Mouse (Mus musculus) kidney, postnatal 14 days (tissue): ENCODE measurements around the gene Ranbp6.

Experiments used
- DNase-seq: peaks from one replicate; pipeline ENCODE4 v3.0.0; 2022; ENCODE audit warnings: mixed read lengths

Ranbp6 gene

DNA sequence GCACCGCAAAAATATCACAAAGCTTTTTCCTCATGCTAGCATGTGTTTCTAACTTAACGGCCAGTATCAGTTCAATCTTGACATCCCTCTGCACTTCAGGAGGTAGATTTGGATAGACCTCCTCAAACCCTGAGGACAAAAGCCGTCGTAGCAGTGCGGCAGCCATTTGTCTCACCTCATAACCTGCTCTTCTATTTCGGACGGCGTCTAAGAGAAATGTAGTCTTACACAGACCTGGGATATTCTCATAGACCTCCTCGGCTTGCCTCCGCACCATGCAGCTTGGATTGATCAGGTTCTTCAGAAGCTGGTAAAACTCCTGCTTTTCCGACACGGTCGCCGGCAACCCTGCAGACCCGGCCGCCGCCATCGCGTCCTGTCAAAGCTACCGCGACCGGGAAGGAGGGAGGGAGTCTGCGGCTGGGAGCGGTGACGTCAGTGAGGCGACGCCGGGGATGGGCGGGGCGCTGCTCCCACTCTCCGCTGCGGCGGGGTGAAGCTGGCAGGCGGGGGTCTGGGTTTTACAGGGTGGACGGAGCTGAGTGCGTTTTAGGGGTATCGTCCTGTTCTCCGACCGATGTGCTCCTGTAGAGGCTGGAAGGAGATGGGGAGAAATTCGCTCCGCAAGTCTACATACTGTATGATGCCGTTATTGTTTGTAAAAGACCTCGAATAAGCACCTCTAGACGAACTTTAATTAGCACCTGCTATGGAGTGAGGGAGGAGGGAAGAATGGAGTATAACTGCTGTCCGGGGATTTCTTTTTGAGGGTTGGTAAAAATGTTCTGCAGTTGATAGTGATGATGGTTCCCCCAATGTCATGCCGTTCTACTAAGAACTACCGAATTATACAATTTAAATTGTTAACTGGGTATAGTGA, at the start of gene Ranbp6:
TSS of gene Ranbp6 (minus strand) at position 394 of the 880 bp plus-strand sequence.
- peak; percentile 95 for DNase-seq

DNA sequence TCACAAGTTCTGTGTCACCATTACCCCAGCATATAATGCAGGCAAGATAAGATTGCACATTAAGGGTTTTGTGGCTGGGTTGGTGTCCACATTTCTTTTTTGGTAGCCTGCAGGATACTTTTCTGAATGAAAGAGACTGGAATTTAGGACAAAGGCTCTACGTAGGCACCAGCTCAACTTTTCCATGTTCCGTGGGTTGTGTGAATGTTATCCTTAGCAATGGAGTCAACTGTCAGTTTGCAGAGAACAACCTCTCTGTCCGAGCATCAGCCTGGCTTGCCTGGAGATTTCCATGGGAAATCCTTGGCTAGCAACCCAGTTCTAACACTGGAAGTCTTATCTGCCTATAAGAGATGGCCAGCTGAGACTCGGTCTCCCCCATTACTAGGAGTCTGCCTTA, 48.0 kb upstream of the Ranbp6 start:
- DNase-seq = no peak

GRCm38 (mm10) chr19:29857267-29857666, 44.5 kb upstream of the Ranbp6 start:
- DNase-seq = no peak

GRCm38 (mm10) chr19:29853711-29854110, 40.9 kb upstream of the Ranbp6 start:
- no peak for DNase-seq

DNA sequence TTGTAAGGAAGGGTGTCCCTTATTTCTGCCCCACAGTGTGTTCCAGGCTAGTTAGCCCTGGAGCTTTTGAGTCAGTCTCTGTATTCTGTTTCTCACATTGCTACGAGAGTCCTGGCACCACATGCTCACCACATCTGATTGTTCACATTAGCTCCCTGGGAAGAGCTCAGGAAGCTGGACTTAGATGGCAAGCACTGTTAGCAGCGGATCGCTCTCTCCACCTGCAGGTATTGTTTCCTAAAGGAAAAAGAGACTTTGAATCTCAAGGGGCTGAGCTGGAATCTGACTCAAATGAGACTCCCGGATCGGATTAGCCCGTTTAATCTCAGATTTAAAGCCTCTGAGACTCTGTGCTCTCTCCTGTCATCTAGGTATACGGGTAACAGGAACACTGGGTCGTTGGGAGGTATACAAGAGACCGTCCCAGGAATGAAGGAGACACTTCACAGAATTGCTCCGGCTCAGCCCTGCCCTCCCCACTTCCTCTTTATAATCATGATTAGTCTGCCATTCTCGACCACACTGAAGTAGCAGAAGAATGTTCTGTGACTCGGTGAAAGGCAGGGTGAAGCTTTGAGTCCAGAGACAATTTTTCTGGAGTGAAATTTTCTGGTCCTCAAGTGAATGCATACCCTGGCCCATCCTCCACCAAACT, 38.4 kb upstream of the Ranbp6 start:
- no peak for DNase-seq

DNA sequence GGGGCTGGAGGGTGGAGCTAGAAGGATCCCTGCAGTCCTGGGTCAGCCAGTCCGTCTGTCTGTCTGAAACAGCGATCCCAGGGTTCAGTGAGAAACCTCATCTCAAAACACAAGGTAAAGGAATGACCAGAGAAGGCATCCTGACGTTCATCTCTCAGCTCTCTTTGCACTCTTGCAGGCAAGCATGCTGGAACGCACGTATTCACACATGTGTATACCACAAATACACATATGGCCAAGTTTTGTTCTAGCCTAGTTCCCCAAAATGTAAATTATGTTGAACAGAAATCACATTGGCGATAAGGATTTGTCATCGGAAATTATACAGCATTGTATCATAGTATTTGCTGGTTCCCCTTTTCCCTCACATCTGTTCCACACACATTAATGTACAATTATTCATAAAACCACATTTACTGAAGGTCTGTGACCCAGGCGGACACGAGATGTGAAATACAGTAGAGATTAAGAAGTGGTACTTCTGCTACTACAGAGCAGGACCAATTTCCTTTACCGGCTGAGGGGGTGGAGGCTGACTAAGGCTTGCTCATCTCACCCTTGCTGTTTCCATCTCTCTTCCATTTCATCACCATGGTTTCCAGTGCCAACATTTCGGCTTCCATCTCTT, 37.3 kb upstream of the Ranbp6 start:
- no peak for DNase-seq

DNA sequence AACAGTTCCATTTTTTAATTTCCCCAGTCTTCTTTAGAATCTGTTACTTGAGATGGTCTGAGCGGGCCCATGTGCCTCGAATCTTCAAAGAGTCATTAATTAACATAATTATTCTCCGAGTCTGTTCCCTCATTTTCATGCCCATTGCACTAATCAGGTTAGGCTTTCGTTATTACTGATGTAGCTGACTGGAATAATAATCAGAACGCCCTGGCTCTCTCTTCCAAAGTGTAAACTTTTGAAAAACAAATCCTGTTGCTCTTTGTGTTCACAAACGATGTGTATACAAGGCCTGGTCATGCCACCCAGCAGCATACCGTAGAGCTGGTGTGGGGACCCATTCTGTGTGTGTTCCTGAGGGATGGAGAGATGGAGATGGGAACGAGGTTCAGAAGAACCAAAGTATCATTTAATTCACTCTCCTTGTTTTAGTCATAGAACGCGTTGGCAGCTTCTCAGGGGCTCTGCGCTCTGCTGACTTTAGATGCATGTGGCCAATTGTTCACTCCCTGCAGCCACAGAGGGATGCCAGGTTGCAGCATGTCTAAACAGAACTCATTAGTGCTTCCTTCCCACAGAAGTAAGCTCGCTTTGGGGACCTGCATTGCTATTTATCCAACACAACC, 31.4 kb upstream of the Ranbp6 start:
- DNase-seq = no peak

DNA sequence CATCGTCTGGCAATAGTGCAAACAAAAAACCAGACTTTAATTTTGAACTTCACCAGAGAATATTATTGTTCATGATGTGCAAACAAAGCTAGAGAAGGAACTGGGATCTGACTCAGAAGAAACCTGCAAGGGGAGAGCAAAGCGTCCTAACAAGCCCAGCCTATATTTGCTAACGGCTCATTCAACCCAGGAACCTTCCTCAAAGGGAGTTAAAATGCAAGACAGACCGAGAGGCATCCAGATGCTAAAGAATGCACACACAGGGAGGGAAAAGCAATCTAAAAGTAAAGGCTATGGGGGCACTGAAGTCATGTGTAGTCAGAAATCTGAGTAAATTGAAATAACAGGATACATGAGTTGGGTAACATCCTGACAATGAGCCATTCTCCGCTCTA, 30.9 kb upstream of the Ranbp6 start:
- no peak for DNase-seq

DNA sequence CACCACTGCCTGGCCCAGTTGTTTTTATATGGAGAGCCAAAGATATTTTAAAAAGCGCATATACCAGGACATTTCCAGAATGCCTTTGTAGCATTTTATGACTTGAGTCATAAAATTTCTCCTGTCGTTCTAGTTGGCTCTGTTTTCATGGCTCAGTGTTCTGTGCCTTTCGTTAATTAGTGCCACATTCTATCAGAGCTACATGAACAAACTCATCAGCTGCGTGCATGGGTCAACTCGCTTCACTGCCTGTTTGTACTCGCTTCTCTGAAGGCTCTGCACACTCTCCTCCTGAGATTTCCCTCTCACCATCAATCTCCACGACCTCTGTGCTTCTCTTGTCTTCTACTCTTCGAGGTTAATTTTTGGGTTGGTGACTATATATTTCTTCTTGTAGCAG, 30.2 kb upstream of the Ranbp6 start:
- DNase-seq = peak; percentile 14

DNA sequence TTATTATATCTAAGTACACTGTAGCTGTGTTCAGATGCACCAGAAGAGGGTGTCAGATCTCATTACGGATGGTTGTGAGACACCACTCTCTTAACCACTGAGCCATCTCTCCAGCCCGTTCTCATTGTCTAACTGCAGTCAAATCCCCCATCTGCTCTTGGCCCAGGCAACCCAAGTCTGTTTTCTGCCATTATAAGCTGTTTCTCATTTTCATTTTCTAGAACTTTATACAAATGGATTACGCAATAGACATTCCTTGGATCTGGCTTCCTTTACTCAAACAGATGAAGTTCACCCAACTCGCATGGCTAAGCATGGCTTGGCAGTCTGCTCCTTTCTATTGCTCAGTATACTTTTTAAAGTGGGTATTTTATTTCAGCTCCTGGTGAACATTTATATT, 27.9 kb upstream of the Ranbp6 start:
- no peak for DNase-seq

- DNase-seq = no peak
Observed at GRCm38 (mm10) chr19:29838636-29839135, 25.9 kb upstream of the Ranbp6 start.

DNA sequence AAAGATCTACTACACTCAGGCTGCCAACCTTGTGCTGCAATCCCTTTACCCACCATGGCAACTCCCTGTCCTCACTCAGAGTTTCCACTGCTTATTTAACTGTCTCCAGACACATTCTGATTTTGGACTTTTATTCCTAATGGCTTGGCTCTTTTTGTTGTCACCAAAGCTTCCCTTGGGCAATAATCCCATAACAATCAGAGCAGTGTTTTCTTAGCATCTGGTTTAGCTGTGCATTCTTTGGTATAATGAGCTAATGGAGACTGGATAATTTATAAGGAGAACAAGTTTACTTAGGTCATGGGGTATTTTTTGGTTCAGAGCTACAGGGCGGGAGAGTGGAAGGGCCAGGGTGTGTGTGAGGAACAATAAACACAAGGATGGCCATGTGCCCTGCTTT, 25.4 kb upstream of the Ranbp6 start:
- no peak for DNase-seq

DNA sequence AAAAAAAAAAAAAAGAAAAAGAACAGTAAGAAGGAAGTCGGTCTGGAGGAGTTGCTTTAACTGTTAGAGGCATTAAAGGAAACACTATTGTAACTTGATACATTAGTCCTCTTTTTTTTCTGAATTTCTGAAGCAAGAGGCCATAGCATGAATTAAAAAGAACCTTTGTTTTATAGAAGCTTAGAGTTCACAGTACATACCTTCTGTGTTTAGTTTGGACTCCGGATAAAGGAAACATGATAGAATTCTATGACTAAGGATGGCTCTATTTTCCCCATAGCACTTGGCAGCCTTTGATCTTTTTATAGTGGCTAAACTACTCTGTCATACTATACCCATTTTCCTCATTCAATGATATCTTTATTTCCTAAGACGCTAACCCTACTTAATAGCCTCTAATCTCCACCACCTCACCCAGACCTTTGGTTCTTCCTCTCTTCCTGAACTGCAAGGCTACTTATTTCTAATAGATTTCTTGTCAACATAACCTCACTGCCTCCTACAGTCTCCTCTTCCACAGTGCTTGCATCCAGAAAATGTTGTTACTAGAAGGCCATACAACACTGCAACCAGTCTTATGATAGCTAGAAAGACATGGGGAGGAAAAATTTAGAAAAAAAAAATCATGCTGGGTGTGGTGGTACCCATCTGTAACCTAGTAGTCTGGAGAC, 22.7 kb upstream of the Ranbp6 start:
- no peak for DNase-seq

GRCm38 (mm10) chr19:29830911-29831310, 18.1 kb upstream of the Ranbp6 start:
- no peak for DNase-seq

DNA sequence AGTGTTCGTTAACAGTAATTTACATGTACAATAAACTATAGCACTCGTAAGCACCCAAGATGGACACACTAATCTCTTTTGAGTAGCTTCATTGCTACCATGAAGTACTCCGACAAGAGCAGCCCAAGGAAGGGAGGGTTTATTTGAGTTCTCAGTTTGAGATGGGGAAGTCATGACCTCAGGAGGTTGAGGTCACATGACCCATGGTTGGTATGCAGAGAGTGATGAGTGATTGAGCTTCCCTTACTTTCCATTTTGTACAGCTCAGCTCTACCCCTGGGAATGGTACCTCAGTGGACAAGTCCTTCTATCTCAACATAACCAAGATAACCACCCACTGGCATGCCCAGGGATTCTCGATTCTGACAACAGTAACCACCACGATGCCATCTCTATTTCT, 15.8 kb upstream of the Ranbp6 start:
- no peak for DNase-seq

DNA sequence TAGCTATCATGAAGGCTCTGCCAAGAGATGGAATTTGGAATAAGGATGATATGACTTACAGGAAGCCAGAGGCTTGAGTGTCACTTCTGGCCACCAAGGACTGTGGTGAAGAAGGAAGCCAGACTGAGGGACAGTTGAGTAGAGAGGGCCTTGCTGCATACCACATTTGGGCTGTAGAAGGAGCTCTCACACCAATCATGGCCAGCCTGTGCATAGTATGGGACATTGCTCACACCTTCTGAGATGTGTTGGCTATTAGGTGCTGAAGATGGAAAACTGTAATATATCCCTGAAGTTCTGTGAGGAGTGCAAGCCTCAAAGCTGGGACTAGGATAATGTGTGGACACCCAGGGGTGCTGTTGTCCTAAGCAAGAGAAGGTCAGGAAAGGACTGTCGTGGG, 13.9 kb upstream of the Ranbp6 start:
- peak; percentile 61 for DNase-seq

- DNase-seq = no peak
Observed at GRCm38 (mm10) chr19:29825003-29825402, 12.2 kb upstream of the Ranbp6 start.

GRCm38 (mm10) chr19:29824034-29824700, 11.4 kb upstream of the Ranbp6 start:
- peak; percentile 76 for DNase-seq

DNA sequence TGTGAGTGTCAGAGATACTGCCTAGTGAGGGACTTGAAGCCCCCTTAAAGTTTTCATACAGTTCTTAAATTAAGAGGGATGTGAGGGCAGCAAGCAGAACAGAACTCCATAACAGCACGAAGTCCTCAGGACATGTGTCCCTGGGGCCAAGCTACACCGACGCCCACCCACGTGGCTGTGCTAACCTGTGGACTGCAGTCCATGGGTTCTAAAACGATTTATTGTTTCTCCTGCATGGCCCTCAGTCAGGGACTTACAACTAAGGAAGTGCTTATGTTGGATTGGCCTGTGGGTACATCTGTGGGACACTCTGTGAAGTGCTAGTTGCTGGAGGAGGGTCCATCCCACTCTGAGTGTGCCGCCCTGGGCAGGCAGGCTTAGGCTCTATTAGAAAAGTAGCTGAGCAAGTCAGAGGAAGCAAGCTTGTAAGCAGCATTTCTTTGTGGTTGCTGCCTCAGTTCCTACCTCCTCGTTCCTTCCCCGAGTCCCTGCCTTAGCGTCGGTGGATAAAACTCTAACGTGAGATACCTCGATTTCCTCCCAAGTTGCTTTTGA, 10.8 kb upstream of the Ranbp6 start:
- no peak for DNase-seq

DNA sequence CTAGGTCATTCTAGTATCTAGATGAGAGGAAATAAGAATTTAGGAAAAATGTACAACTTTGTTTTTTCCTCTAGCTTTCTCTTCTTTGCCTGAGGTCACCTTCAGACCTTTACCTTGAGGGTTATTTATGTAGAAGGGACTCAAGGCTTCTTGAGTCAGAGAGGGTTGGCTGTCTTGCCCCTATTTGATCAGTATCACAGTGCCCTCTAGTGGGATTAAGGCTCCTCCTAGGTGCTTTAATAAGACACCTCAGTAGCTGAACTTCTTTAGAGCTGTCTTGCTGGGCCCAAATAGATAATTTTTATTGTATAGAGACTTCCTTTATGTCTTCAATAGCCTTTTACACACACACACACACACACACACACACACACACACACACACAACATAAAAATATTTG, 8.2 kb upstream of the Ranbp6 start:
- DNase-seq = peak; percentile 70

DNA sequence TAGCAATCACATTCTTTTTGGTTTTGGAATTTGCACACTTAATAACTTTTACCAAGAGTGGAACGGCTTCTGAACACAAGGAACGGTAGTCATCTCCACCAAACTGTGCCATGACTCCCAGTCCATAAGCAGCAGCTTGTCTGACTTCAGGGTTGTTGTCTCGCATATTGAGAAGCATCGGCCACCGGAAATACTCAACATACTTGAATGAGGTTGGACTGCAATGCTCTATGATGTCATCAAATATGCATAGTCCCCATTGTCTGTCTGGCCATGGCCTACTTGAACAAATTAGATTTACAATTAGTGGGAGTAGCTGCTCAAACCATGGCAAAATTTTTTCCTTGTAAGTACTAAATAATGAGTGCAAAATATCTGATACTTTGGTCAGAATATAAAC, 2.8 kb downstream of the Ranbp6 start:
- no peak for DNase-seq
